Comparison of ENCODE assay signal across 10 mouse cellular contexts in genomic region chr6:94631051-94631778, GRCm38 (mm10).
DNase-seq lines count a peak whose midpoint lies in the region; ATAC-seq and TF ChIP-seq lines count a peak whose summit lies in the region.
"Had no signal": no experiment of that assay in that cellular context is flagged by ENCODE, and none has a peak within 500 bp of the region (broad histone marks: within the 10 kb centered on the region; RNA-seq: fewer than 3 reads in every experiment).

No protein-coding gene starts in this region.

- H3K4me3 ChIP-seq in cerebellum, adult 2 months (replicated peaks; ENCODE audit: insufficient read depth, low read depth, low read length): no peak overlapping the region
- H3K4me3 ChIP-seq in forebrain, embryonic 13.5 days: no peak overlapping the region
- H3K4me3 ChIP-seq in lung, postnatal 0 days (ENCODE audit: low read depth, low read length): no peak overlapping the region
- H3K4me3 ChIP-seq: heart, embryonic 15.5 days; liver, embryonic 13.5 days had no signal

- H3K4me2 ChIP-seq in forebrain, embryonic 13.5 days: no peak overlapping the region
- no peak overlapping the region for H3K4me2 ChIP-seq in lung, postnatal 0 days (replicated peaks; ENCODE audit: low read depth, low read length)
- H3K4me2 ChIP-seq: heart, embryonic 15.5 days; liver, embryonic 13.5 days had no signal

- H3K27me3 ChIP-seq in cerebellum, adult 2 months (ENCODE audit: control insufficient read depth, insufficient read depth, low read length): no peaks in the 10 kb centered on the region
- no peaks in the 10 kb centered on the region for H3K27me3 ChIP-seq in forebrain, embryonic 13.5 days
- H3K27me3 ChIP-seq in lung, postnatal 0 days (replicated peaks; ENCODE audit: insufficient read depth, low read length): no peaks in the 10 kb centered on the region
- H3K27me3 ChIP-seq: heart, embryonic 15.5 days had no signal

- no peak for TF ChIP-seq EP300 in lung, postnatal 0 days (IDR thresholded peaks at IDR 0.05)

- DNase-seq in cerebellum, adult 2 months: peak; percentile 32 to 50
- no peak for DNase-seq in cerebellum, adult 9-10 months
- DNase-seq in 3T3-L1 (ENCODE audit: low read depth, low spot score): peak; percentile 39
- DNase-seq in lung, postnatal 0 days (ENCODE audit: low spot score): peak; percentile 50
- no peak for DNase-seq in urinary bladder, postnatal 14 days (ENCODE audit: low spot score)
- DNase-seq in urinary bladder, postnatal 10 days (ENCODE audit: low spot score): no peak
- no peak for DNase-seq in spleen, postnatal 14 days (ENCODE audit: low spot score in 2 of 2)
- DNase-seq: liver, embryonic 13.5 days had no signal

- H3K27ac ChIP-seq in cerebellum, adult 2 months (ENCODE audit: insufficient read depth, low read length): no peak overlapping the region
- H3K27ac ChIP-seq in forebrain, embryonic 13.5 days: peak overlapping the region; percentile 79
- H3K27ac ChIP-seq in lung, postnatal 0 days (ENCODE audit: low read length): peak overlapping the region; percentile 11; the same call in 1 of the 2 replicates
- H3K27ac ChIP-seq: heart, embryonic 15.5 days; liver, embryonic 13.5 days had no signal

- H3K36me3 ChIP-seq in forebrain, embryonic 13.5 days (ENCODE audit: poor library complexity, severe bottlenecking): peaks cover 8% of the 10 kb centered on the region
- H3K36me3 ChIP-seq in lung, postnatal 0 days (ENCODE audit: insufficient read depth, low read length): no peaks in the 10 kb centered on the region
- H3K36me3 ChIP-seq: heart, embryonic 15.5 days; liver, embryonic 13.5 days had no signal

- H3K9ac ChIP-seq in forebrain, embryonic 13.5 days: 0 out of 2 replicates have a peak overlapping the region, but pooled peaks have one; percentile 16
- H3K9ac ChIP-seq in lung, postnatal 0 days (replicated peaks; ENCODE audit: low read depth): no peak overlapping the region
- H3K9ac ChIP-seq: heart, embryonic 15.5 days; liver, embryonic 13.5 days had no signal

- WGBS in cerebellum, adult 2 months: 64% methylated on average over 7 of the region's 7 CpGs
- WGBS in forebrain, embryonic 13.5 days: 32% methylated on average over 7 of the region's 7 CpGs
- WGBS in lung, postnatal 0 days: 59% methylated on average over 7 of the region's 7 CpGs

- peak; percentile 70 for ATAC-seq in forebrain, embryonic 13.5 days
- ATAC-seq in lung, postnatal 0 days: peak; percentile 45

- no peak for TF ChIP-seq CTCF in cerebellum, adult 2 months (IDR thresholded peaks at IDR 0.05; ENCODE audit: borderline replicate concordance, insufficient read depth, low read depth, low read length)
- no peak for TF ChIP-seq CTCF in lung, postnatal 0 days (IDR thresholded peaks at IDR 0.05)

- no peaks in the 10 kb centered on the region for H3K9me3 ChIP-seq in forebrain, embryonic 13.5 days (replicated peaks)
- H3K9me3 ChIP-seq in lung, postnatal 0 days (ENCODE audit: low read length): no peaks in the 10 kb centered on the region
- H3K9me3 ChIP-seq: heart, embryonic 15.5 days; liver, embryonic 13.5 days had no signal

- peaks cover 29% of the 10 kb centered on the region for H3K4me1 ChIP-seq in cerebellum, adult 2 months (ENCODE audit: control insufficient read depth, insufficient read depth, low read length)
- peaks cover 85% of the 10 kb centered on the region for H3K4me1 ChIP-seq in forebrain, embryonic 13.5 days
- H3K4me1 ChIP-seq in lung, postnatal 0 days (ENCODE audit: insufficient read depth, low read depth, low read length): no peaks in the 10 kb centered on the region; the same call in 1 of the 2 replicates
- H3K4me1 ChIP-seq: liver, embryonic 13.5 days had no signal

- TF ChIP-seq POLR2A in cerebellum, adult 2 months (IDR thresholded peaks at IDR 0.05; ENCODE audit: borderline replicate concordance, insufficient read depth, low read length): no peak

Comparison
In these comparisons a context has a peak if more than half of its experiments do, and no peak if none do; other contexts are left out.
1. DNase-seq: peak in cerebellum, adult 2 months (2 of 2), 3T3-L1 (single experiment) and lung, postnatal 0 days (single experiment); none in cerebellum, adult 9-10 months (single experiment), urinary bladder, postnatal 14 days (single experiment), urinary bladder, postnatal 10 days (single experiment) and spleen, postnatal 14 days (0 of 2).